ENCODE assay signal across 8 mouse cellular contexts in the genomic region with DNA sequence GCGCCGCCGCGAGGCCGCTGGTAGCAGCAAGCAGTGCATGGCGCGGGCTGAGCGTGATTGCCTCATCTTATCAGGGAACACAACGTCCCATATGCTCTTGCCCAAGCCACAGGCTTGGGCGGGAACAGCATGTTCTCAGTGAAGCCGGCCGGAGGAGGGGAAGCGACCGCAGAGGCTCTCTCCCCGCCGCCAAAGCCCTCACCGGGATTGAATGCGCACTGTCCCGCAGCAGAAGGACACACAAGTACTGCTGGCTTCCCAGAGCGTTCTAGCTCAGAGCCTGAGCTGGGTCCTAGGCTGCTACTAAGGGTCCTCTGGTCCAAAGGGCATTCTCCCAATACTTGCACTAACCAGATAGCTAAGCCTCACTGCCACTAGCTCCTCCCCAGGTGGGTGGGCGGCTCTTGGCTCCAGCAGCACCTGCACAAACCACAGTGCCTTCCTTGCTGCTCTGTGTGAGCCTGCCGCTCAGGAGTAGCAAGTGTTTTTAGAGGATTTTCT. TPM values are rescaled to one million over a fixed set of nuclear protein-coding genes. Genes with fewer than 3 reads are reported as not detected.
DNase-seq lines count a peak whose midpoint lies in the region; ATAC-seq and TF ChIP-seq lines count a peak whose summit lies in the region.

No protein-coding gene starts in this region.

- peak overlapping the region; percentile 19 for H3K4me3 ChIP-seq in forebrain, embryonic 14.5 days (ENCODE audit: low read depth, low read length)
- H3K4me3 ChIP-seq in liver, postnatal 0 days (ENCODE audit: low read depth, low read length), result peak overlapping the region; percentile 37
- peak overlapping the region; percentile 28 for H3K4me3 ChIP-seq in neural tube, embryonic 13.5 days

- H3K9me3 ChIP-seq in forebrain, embryonic 14.5 days (replicated peaks; ENCODE audit: control insufficient read depth, low read length), result no peaks in the 10 kb centered on the region
- no peaks in the 10 kb centered on the region for H3K9me3 ChIP-seq in liver, postnatal 0 days (ENCODE audit: low read length)
- no peaks in the 10 kb centered on the region for H3K9me3 ChIP-seq in neural tube, embryonic 13.5 days

- H3K9ac ChIP-seq in forebrain, embryonic 14.5 days (ENCODE audit: low read length), result peak overlapping the region; percentile 60
- peak overlapping the region; percentile 64 for H3K9ac ChIP-seq in liver, postnatal 0 days (replicated peaks)
- peak overlapping the region; percentile 67 for H3K9ac ChIP-seq in neural tube, embryonic 13.5 days

- H3K36me3 ChIP-seq in forebrain, embryonic 14.5 days (ENCODE audit: control insufficient read depth, insufficient read depth, low read length), result no peaks in the 10 kb centered on the region
- no peaks in the 10 kb centered on the region; the same call in 1 of the 2 replicates for H3K36me3 ChIP-seq in liver, postnatal 0 days (replicated peaks; ENCODE audit: insufficient read depth, low read length)
- H3K36me3 ChIP-seq in neural tube, embryonic 13.5 days, result no peaks in the 10 kb centered on the region

- peaks cover 41% of the 10 kb centered on the region for H3K4me1 ChIP-seq in forebrain, embryonic 14.5 days (ENCODE audit: control insufficient read depth, insufficient read depth, low read length)
- peaks cover 70% of the 10 kb centered on the region for H3K4me1 ChIP-seq in liver, postnatal 0 days (ENCODE audit: insufficient read depth)
- H3K4me1 ChIP-seq in neural tube, embryonic 13.5 days (replicated peaks), result peaks cover 60% of the 10 kb centered on the region

- TF ChIP-seq CTCF in liver, postnatal 0 days (IDR thresholded peaks at IDR 0.05; ENCODE audit: low read depth), result peak; percentile 78

- peak overlapping the region; percentile 27; the same call in 1 of the 2 replicates for H3K27ac ChIP-seq in forebrain, embryonic 14.5 days (ENCODE audit: low read depth, low read length)
- peak overlapping the region; percentile 99 for H3K27ac ChIP-seq in liver, postnatal 0 days (ENCODE audit: low read depth)
- H3K27ac ChIP-seq in neural tube, embryonic 13.5 days (replicated peaks), result peak overlapping the region; percentile 52

- H3K27me3 ChIP-seq in forebrain, embryonic 14.5 days (replicated peaks; ENCODE audit: control insufficient read depth, insufficient read depth, low read length), result no peaks in the 10 kb centered on the region
- no peaks in the 10 kb centered on the region for H3K27me3 ChIP-seq in liver, postnatal 0 days (ENCODE audit: insufficient read depth, low read length)
- H3K27me3 ChIP-seq in neural tube, embryonic 13.5 days, result no peaks in the 10 kb centered on the region

- ATAC-seq in forebrain, embryonic 14.5 days, result peak; percentile 81
- peak; percentile 98 for ATAC-seq in liver, postnatal 0 days
- ATAC-seq in neural tube, embryonic 13.5 days (ENCODE audit: low read depth), result peak; percentile 82

- TF ChIP-seq EP300 in liver, postnatal 0 days (IDR thresholded peaks at IDR 0.05; ENCODE audit: low read depth), result peak; percentile 99

- peak overlapping the region; percentile 58 for H3K4me2 ChIP-seq in forebrain, embryonic 14.5 days (ENCODE audit: low read length)
- H3K4me2 ChIP-seq in liver, postnatal 0 days (ENCODE audit: low read depth, low read length), result peak overlapping the region; percentile 75
- peak overlapping the region; percentile 62 for H3K4me2 ChIP-seq in neural tube, embryonic 13.5 days

- WGBS in forebrain, embryonic 14.5 days, result 3% methylated on average over 22 of the region's 22 CpGs
- under 1% methylated on average over 22 of the region's 22 CpGs for WGBS in liver, postnatal 0 days (ENCODE audit: insufficient replicate concordance)
- 2% methylated on average over 22 of the region's 22 CpGs for WGBS in neural tube, embryonic 13.5 days

- DNase-seq in ES-CJ7 (ENCODE audit: low read depth, low spot score), result peak; percentile 79
- DNase-seq in cerebellum, adult 11-12 months, result peak; percentile 99
- DNase-seq in forebrain, embryonic 14.5 days (ENCODE audit: low spot score), result peak; percentile 84
- DNase-seq in heart, postnatal 10 days, result peak; percentile 92 to 96
- DNase-seq in layer of hippocampus, adult 11-12 months (ENCODE audit: low spot score), result peak; percentile 96
- DNase-seq in liver, postnatal 0 days, result peak; percentile 93
- peak; percentile 91 for DNase-seq in telencephalon, adult 2 months (ENCODE audit: low read depth, low spot score)

- intact Hi-C loops in heart, postnatal 10 days (cut with DNase I), result loop anchor here (2.0 kb wide), 2 partner anchors 40 to 42 kb away; no protein-coding TSS in a partner anchor

RNA-seq across cellular contexts. Expression of gene E030018B13Rik, which starts 19.6 kb away (rescaled TPM):
- not detected in 2 replicates for polyA plus RNA-seq in forebrain, embryonic 14.5 days (2014; fragmentation: Nextera tagmentation; extraction: Ambion mirVana)
- total RNA-seq in heart, postnatal 10 days (2021), result not detected
- 0.14 TPM in 1 of 2 replicates, not detected in the other for polyA plus RNA-seq in liver, postnatal 0 days (2015; fragmentation: Nextera tagmentation; extraction: Ambion mirVana)
- polyA plus RNA-seq in neural tube, embryonic 13.5 days (2015; fragmentation: Nextera tagmentation; extraction: Ambion mirVana), result 0.20 TPM in 1 of 2 replicates, not detected in the other

RNA-seq across cellular contexts. Expression of gene Klf13, which starts 41.7 kb away (rescaled TPM):
- 28.2 and 33.2 TPM in 2 replicates for polyA plus RNA-seq in forebrain, embryonic 14.5 days (2014; fragmentation: Nextera tagmentation; extraction: Ambion mirVana)
- total RNA-seq in heart, postnatal 10 days (2021), result 10 to 100 TPM; 63.9 to 96.0 TPM
- polyA plus RNA-seq in liver, postnatal 0 days (2015; fragmentation: Nextera tagmentation; extraction: Ambion mirVana), result 25.5 and 25.7 TPM in 2 replicates
- polyA plus RNA-seq in neural tube, embryonic 13.5 days (2015; fragmentation: Nextera tagmentation; extraction: Ambion mirVana), result 28.1 and 32.5 TPM in 2 replicates

Comparison
In these comparisons a context has a peak if more than half of its experiments do, and no peak if none do; other contexts are left out.
1. Peak in every context shown above with its lines: DNase-seq, ATAC-seq, H3K4me3 ChIP-seq and H3K27ac ChIP-seq.
2. H3K27ac ChIP-seq: peak in every context shown above with its lines; median percentile 99 in liver, postnatal 0 days; 52 in neural tube, embryonic 13.5 days; 27 in forebrain, embryonic 14.5 days.